Mouse (Mus musculus): ENCODE results near the gene BC005624. TPM values are rescaled to one million over a fixed set of nuclear protein-coding genes. Genes with fewer than 3 reads are reported as not detected.

The BC005624 gene
- polyA plus RNA-seq, 1 experiment from 2014 or later, result 49.6 TPM

DNA sequence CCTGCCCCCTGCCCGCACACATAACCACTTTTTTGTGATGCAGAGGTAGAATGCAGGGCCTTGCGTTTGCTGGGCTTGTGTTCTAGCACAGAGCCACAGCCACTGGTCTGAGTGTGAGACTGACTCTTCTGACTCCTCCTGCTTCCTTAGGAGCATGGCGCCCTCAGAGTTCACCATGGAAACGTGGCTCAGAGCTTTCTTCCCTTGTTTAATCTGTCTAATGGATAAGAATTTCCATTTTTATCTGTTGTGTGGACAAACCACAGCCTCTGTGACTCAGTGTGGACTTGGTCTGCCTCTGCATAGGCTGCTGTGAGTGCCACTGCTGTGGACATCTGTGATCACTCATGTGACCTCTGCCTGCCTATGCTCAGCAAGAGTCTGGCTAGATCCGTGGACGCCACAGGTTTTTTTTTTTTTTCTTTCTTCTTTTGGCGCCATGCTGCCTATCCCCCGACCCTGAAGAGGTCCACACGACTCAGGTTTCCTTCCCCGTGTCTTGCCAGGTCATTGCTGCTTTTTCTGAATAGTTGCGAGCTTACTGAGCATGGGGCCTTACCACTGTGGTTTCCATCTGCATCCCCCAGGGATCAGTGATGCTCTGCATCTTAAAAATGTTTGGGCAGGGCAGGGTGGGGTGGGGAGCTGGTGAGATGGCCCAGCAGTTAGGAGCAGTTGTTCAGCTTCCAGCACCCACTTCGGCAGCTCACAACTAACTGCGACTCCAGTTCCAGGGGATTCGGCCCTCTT is 31.5 kb upstream of the BC005624 start:
- TF ChIP-seq CTCF (IDR thresholded peaks at IDR 0.05), result no peak
- no peaks in the 10 kb centered on the region for H3K27me3 ChIP-seq
- ATAC-seq (no peak), DNase-seq (ENCODE audit: low read depth, low spot score) (no peak)
- in situ Hi-C loops (cut with MboI; ENCODE audit: low pct_unique_long_range_greater_than_20kb), result no loop called here
- POLR2A ChIA-PET, result interaction anchor here (1.4 kb wide), 1 partner anchor 15 kb away, joined by 3 read pairs; no protein-coding TSS in a partner anchor
- CTCF ChIA-PET, result interaction anchor here (1.0 to 1.4 kb wide), 2 partner anchors 9 kb away, joined by 4 read pairs; no protein-coding TSS in a partner anchor

DNA sequence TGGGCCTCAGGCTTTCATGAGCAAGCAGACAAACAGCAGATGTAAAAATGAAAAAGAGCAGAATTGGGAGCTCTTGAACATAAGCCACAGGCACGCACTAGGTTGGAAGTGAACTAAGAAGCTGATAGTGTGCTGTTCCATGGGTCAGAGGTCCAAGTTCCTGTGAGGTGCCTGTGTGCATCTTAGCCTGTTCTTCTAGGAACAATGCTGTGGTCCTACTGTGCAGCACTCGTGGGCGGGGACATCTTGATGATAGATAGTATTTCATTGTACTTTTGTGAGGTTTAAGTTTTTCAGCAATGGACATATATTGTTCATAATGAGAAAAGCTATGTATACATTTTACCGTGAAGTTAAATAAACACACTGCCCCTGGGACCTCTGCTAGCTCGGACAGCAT is 25.2 kb upstream of the BC005624 start:
- TF ChIP-seq CTCF (IDR thresholded peaks at IDR 0.05), result no peak
- DNase-seq (ENCODE audit: low read depth, low spot score) (no peak), ATAC-seq (no peak)
- in situ Hi-C loops (cut with MboI; ENCODE audit: low pct_unique_long_range_greater_than_20kb), result no loop called here
- H3K27me3 ChIP-seq, result no peaks in the 10 kb centered on the region
- CTCF ChIA-PET, result no interaction called here
- POLR2A ChIA-PET, result no interaction called here

DNA sequence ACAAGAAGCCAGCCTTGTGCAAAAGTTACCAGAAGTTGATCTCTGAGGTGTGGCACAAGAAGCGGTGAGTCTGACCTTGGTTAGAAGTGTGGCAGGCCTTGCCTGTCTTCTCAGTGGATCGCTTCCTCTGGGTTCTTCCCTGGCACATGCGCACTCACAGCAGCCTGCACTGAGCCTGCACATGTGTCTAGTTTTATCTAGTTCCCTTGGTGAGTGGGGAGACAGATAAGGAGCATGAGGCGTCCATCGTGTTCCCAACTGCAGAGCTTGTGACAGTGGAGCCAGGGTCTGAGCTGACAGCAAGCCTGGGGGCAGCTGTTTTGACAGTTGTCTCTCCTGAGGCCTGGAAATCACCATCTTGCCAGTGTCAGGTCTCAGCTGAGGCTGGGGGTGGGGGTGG is 24.4 kb upstream of the BC005624 start:
- DNase-seq (ENCODE audit: low read depth, low spot score) (no peak), ATAC-seq (no peak)
- in situ Hi-C loops (cut with MboI; ENCODE audit: low pct_unique_long_range_greater_than_20kb), result no loop called here
- POLR2A ChIA-PET, result no interaction called here
- TF ChIP-seq CTCF (IDR thresholded peaks at IDR 0.05), result no peak
- no peaks in the 10 kb centered on the region for H3K27me3 ChIP-seq
- CTCF ChIA-PET, result interaction anchor here (1.2 kb wide), 1 partner anchor 11 kb away, joined by 3 read pairs; no protein-coding TSS in a partner anchor

DNA sequence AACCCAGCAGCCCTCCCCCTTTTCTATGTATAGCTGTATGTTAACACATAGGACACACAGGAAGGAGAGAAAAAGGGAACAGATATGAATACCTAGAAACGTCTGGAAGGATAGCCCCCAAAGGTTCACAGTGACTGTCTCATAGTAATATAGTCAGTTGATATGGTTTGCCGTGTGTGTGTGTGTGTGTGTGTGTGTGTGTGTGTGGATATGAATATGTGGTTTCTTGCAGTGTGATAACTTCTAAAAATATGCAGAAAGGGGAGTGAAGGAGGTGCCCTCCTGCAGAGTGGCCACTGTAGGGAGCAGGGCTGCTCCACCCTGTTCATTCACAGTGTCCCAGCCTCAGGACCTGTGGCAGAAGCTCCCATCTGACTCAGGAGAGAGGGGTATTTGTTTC is 23.5 kb upstream of the BC005624 start:
- no peaks in the 10 kb centered on the region for H3K27me3 ChIP-seq
- ChIA-PET CTCF (interaction anchor here (1.2 kb wide), 1 partner anchor 10 kb away, joined by 3 read pairs; no protein-coding TSS in a partner anchor), POLR2A (no interaction called here)
- in situ Hi-C loops (cut with MboI; ENCODE audit: low pct_unique_long_range_greater_than_20kb), result no loop called here
- DNase-seq (ENCODE audit: low read depth, low spot score) (no peak), ATAC-seq (no peak)
- TF ChIP-seq CTCF (IDR thresholded peaks at IDR 0.05), result no peak

DNA sequence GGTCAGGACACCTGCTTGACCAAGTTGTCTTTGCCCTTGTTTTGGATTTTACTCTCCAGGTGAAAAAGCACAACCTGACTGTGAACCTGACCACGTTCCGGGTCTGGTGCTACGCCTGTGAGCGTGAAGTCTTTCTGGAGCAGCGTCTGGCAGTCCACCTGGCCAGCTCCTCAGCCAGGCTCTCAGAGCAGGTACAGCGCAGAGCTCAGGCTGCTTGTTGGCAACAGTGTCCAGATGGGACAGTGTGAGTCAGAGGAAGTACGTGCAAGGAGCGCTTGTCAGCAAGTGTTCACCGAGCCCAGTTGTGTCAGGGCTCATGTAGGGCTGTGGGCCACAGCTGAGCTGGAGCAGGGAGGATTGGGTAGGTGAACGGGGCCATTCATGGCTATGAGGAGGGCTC is 20.9 kb upstream of the BC005624 start:
- no peak for ATAC-seq
- in situ Hi-C loops (cut with MboI; ENCODE audit: low pct_unique_long_range_greater_than_20kb), result no loop called here
- no peak for DNase-seq (ENCODE audit: low read depth, low spot score)
- TF ChIP-seq CTCF (IDR thresholded peaks at IDR 0.05), result no peak
- no peaks in the 10 kb centered on the region for H3K27me3 ChIP-seq
- ChIA-PET CTCF (no interaction called here), POLR2A (no interaction called here)

DNA sequence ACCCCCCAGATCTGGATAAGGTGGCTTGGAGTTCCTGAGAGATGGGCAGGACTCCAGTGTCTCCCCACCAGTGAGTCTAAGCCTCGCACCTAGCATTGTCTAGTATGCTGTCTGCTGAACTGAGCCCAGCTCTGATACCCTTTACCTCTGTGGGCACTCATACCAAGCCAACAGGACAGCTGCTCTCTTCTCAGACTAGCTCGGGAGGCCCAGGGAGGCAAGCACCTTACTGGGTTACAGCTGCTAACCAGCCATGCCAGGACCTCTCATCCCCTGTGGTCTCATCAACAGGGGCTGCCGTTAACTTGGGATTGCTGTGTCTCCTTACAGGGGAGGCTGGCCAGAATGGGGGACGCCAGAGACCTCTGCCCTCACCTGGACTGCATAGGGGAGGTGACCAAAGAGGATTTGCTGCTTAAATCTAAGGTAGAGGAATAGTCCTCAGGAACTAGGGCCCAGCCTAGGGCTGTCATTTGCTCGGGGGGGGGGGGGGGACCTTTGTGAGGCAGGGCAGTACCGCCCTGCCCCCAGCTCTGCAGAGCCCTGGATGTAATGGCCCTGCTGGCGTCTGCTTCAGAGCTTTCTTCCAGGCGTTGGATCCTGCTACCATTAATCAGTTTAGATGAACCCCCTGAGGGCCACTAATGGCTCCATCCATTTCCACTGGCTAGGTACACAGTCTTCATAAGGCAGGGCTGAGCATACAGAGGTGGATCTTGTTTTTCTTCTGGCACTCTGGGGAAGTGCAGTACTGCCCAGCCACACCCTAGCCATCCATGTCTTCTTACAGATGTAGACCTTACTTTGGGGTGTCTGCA is 16.7 kb upstream of the BC005624 start:
- ChIA-PET POLR2A (interaction anchor here (0.6 to 1.0 kb wide), 3 partner anchors 13 to 28 kb away, joined by 3 to 4 read pairs (median 3); no protein-coding TSS in a partner anchor), CTCF (interaction anchor here (0.6 to 1.2 kb wide), 2 partner anchors 16 to 155 kb away, joined by 3 read pairs; no protein-coding TSS in a partner anchor)
- no peak for ATAC-seq
- no peaks in the 10 kb centered on the region for H3K27me3 ChIP-seq
- no peak for TF ChIP-seq CTCF (IDR thresholded peaks at IDR 0.05)
- no peak for DNase-seq (ENCODE audit: low read depth, low spot score)
- in situ Hi-C loops (cut with MboI; ENCODE audit: low pct_unique_long_range_greater_than_20kb), result no loop called here

DNA sequence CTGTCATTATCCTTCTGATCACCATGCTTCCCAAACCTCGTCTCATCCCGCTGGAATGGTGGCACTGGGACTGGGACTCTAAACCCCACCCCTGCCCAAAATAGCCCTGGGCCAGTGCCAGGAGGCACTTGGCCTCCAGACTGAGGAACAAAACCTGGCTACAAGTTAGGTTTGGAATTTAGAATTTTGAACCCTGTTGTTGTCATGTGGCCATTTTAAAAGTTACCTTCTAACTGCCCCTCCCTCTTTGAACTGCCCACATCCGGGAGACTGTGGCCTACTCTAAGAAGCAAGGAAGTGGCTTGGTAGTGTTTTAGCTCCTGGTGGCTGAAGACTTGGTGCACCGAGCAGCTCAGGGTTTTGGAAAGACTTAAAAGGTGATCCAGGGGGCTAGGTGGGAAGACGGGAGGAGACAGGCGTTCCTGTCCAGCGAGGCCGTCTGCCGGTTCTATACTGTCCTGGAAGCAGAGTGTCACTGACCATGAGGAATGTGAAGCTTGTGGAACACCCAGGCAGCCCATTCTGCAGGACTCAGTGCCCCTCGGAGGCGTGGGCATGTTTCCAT is 13.5 kb upstream of the BC005624 start:
- POLR2A ChIA-PET, result interaction anchor here (0.9 kb wide), 1 partner anchor 12 kb away, joined by 3 read pairs; no protein-coding TSS in a partner anchor
- ATAC-seq, result peak; percentile 58
- DNase-seq (ENCODE audit: low read depth, low spot score), result no peak
- CTCF ChIA-PET, result interaction anchor here (1.5 kb wide), 1 partner anchor 11 kb away, joined by 3 read pairs; no protein-coding TSS in a partner anchor
- TF ChIP-seq CTCF (IDR thresholded peaks at IDR 0.05), result no peak
- in situ Hi-C loops (cut with MboI; ENCODE audit: low pct_unique_long_range_greater_than_20kb), result no loop called here
- H3K27me3 ChIP-seq, result no peaks in the 10 kb centered on the region

DNA sequence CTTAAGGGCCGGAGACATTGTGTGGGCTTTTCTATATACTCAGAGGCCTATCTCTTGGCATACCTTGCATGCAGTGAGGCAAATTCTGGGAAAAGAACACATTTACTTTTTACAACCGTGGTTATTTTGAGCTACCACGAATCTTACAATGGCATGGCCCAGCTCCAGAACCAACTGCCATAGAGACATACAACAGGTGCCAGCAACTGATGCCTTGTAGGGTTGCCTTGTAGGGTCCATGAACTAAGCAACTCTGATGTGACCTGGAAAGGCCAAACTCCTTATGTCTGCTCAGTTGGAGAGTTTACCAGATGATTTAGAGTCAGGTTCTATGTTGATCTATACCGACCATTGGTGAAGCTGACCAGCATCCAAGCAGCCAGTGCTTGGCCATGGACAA is 12.9 kb upstream of the BC005624 start:
- in situ Hi-C loops (cut with MboI; ENCODE audit: low pct_unique_long_range_greater_than_20kb), result no loop called here
- no peak for ATAC-seq

DNA sequence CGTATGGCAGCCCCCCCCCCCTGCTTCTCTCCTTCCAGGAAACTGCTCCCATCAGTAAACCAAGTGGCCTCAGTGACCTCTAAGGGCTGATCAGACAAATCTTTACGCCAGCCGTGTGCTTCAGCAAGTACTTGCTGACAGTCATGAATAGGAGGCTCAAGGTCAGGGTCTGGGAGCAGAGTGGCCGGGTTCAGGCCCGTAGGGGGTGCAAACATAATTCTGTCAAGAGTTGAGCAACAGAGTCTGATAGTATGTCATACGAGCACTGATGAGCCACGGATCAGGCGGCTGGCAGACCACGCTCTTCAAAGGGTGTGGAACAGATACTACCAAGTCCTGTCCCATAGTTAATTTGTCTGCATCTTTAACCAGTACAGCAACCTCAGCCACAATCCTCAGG is 8.2 kb upstream of the BC005624 start:
- no peak for TF ChIP-seq CTCF (IDR thresholded peaks at IDR 0.05)
- DNase-seq (ENCODE audit: low read depth, low spot score) (no peak), ATAC-seq (no peak)
- H3K27me3 ChIP-seq, result no peaks in the 10 kb centered on the region
- CTCF ChIA-PET, result no interaction called here
- POLR2A ChIA-PET, result no interaction called here
- in situ Hi-C loops (cut with MboI; ENCODE audit: low pct_unique_long_range_greater_than_20kb), result no loop called here

More for the DNA sequence above, 12.9 kb upstream of the BC005624 start:
- no peak for TF ChIP-seq CTCF (IDR thresholded peaks at IDR 0.05)
- no peak for DNase-seq (ENCODE audit: low read depth, low spot score)
- CTCF ChIA-PET, result interaction anchor here (1.5 kb wide), 1 partner anchor 11 kb away, joined by 3 read pairs; no protein-coding TSS in a partner anchor
- POLR2A ChIA-PET, result no interaction called here
- H3K27me3 ChIP-seq, result no peaks in the 10 kb centered on the region

DNA sequence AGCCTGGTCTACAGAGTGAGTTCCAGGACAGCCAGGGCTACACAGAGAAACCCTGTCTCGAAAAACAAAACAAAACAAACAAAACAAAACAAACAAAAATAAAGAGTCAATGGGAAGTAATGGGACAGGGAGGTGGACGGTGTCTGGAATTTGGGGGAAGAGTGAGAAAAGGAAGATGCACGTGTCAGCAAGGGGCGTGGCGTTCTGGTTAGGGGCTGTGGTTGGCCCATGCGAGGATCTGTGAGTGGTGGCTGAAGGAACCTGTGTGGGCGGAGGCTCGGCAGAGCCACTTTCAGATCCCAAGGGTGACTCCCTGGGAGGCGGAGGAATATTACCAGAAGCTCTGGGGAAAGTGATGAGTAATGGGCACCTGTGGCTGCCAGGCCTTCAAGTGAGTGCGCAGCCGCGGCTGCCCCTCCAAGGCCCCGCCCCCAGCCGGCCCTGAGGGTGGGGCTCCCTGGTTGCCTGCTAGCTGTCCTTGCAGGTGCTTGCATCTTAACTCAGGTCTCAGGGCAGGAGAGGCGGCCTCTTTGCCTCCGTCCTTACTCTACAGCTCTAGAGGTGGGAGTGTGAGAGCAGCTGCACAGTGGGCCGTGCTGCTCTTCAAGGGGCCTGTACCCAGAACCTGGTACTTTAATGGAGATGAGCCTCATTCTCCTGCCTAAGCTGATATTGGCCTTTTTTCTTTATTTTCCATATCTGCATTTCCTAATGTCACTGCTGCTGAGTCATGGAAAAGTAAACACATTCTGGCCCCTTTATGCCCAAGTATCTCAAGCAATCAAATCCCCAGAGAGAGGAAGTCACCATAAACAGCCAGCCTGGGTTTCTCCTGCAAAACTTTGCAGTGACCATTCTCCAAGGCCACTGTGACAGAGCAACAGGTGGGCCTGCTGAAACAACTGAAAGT is 3.4 kb upstream of the BC005624 start:
- ChIA-PET CTCF (no interaction called here), POLR2A (no interaction called here)
- in situ Hi-C loops (cut with MboI; ENCODE audit: low pct_unique_long_range_greater_than_20kb), result no loop called here
- H3K27me3 ChIP-seq, result no peaks in the 10 kb centered on the region
- ATAC-seq, result peak; percentile 5
- DNase-seq (ENCODE audit: low read depth, low spot score), result no peak
- TF ChIP-seq CTCF (IDR thresholded peaks at IDR 0.05), result no peak
